Mouse (Mus musculus): ENCODE data around the gene Etfb.
"Not testable (repeated sequence)": the region's sequence is repeated elsewhere in the genome, so short reads cannot be mapped to it uniquely, and the experiment has no call there.

Gene Etfb

DNA sequence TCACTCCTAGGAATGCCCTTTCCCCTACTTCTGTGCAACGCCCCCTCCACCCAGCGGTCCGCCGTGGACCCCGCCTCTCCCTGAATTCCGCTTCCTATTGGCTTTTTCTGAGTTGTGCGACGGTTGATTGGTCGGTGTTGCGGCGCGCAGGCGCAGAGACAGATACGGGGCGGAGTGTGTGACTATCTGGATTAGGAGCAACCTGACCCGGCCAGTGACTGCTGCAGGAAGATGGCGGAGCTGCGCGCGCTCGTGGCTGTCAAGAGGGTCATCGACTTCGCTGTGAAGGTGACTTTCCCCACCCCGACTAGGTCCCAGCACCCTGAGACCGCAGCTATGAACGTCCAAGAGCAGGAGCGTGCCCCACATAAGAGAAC, at the start of gene Etfb, which contains the start of gene Gm45233:
TSS of gene Etfb (plus strand) at position 167 of the 377 bp plus-strand sequence.
TSS of gene Gm45233 (plus strand) at position 212 of the 377 bp plus-strand sequence.
- DNase-seq (ENCODE audit: low read depth): peak; percentile 92

DNA sequence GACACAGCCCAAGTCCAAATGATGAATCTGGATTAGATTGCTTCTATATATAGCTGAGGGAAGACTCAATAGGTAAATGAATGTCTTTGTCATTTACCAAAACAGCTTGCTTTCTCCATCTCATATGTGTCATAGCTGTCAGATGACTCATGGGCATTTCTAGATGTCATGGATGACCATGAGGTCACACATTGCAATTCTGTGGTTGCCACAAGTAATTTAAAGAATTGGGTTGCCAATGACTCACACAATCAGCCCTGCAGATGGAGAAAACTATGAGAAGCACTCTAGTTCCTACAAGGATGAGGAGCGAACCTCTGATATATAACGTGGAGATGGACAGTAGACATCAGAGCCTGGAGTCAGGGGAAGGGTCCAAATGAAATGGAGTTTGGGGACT, 44.4 kb upstream of the Etfb start:
- no peak for DNase-seq (ENCODE audit: low read depth)

DNA sequence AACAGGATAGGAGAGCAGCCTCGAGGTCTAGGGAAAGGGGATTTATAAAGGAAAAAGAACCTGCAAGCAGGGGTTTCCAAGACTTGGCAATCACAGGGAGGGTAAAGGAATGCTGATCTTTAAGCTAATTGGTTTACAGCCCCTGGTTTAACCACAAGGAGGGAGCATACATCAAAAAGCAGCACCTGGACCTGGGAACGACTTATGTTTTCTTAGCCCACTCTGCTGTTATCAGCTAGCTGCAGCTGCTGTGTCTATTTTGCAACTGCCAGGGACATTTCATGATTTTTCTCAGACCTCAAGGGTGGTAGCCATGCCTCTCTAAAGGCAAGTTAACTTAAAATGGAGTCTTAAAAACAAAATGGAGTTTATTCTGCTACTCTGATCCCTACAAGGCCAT, 41.2 kb upstream of the Etfb start:
- DNase-seq (ENCODE audit: low read depth): no peak

DNA sequence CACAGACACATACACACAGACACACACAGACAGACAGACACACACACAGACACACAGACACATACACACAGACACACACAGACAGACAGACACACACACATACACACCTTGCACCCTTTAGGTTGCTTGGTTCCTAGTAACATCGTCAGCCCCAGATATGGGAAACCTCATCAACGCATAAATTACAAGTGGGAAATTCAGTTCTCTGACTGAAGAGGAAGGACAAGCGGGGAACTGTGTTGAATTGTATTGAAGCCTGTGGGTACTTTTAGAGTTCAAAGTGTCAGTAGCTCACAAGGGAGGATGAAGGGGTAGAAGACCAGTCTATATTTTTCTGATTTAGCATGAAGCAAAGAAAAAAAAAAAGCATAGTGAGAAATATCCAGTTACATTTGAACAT, 36.3 kb upstream of the Etfb start:
- no peak for DNase-seq (ENCODE audit: low read depth)

DNA sequence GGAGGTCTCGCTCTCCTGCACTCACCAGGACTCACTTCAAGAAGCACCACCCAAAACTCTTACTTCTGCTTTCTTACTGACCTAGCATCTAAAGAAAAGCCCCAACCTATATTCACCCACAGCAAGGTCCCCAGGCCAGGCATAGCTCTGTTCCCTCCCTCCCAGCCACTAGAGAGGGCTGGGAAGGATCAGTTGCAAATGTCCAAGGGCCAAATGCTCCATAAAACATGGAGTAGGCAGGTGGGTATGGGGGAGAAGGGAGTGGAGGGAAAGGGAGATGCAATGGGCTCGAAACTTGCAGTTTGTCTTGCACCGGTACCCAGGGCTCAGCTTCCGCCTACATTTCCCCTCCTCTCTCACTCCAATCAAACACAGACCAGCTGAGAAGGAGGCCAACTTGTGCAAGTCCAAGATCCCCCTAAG, 35.7 kb upstream of the Etfb start, which contains the start of gene Siglecg:
TSS of gene Siglecg (plus strand) at position 74 of the 423 bp plus-strand sequence.
- no peak for DNase-seq (ENCODE audit: low read depth)

GRCm38 (mm10) chr7:43409084-43409483, 34.8 kb upstream of the Etfb start:
- DNase-seq (ENCODE audit: low read depth): no peak

DNA sequence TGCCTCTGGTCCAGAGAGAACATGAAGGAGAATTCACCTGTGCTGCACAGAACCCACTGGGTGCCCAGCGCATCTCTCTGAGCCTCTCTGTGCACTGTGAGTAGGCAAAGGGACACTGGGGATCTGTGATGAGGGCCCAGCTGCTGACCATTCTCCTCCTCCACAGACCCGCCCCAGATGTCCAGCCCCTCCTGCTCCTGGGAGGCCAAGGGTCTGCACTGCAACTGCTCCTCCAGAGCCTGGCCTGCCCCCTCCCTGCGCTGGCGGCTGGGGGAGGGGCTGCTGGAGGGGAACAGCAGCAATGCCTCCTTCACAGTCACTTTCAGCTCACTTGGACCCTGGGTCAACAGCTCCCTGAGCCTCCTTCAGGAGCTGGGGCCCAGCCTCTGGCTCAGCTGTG, 32.2 kb upstream of the Etfb start:
- DNase-seq (ENCODE audit: low read depth): not testable (repeated sequence)

DNA sequence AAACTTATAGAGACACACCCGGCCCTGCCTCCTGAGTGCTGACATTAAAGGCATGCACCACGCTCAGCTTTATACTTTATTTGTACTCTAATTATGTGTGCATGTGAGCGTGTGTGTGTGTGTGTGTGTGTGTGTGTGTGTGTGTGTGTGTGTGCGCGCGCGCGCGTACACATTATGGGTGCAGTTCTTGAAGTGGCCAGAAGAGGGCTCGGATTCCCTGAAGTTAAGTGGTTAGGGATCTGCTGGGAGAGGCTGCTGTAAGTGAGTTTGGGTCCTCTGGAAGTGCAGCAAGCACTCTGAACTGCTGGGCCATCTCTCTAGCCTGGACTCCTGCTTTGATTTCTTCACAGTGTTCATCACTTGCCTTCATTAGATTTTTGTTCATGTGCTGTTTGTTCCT, 26.6 kb upstream of the Etfb start:
- no peak for DNase-seq (ENCODE audit: low read depth)

DNA sequence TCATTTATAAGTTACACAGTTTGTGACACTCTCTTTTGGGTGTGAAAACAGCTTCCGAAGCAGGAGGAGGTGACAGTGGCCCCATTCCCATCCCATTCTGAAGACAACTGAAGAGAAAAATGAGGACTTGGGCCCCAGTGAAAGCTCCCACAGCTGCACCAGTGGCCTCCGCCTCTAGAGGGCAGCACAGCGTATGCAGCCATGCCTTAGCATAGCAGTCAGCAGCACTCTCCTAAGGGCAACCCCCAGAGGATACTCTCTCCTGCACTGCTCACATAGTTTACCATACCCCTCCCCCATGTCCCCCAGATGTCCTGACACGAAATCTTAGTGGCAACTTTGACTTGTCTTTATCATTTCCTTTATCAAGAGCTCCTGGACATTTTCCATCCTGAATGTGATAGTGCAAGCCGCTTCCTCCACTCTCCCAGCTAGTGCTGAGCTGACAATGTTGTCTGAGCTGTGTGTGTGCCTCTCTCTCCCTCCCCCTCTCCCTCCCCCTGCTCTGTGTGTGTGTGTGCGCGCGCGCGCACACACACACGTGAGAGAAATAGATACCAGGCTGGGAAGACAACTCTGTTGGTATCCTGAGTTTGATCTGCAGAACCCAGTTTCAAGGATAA, 20.8 kb upstream of the Etfb start:
- peak; percentile 88 for DNase-seq (ENCODE audit: low read depth)

GRCm38 (mm10) chr7:43423991-43424625, 19.8 kb upstream of the Etfb start:
- peak; percentile 26 for DNase-seq (ENCODE audit: low read depth)

- no peak for DNase-seq (ENCODE audit: low read depth)
Observed at GRCm38 (mm10) chr7:43427406-43427805, 16.5 kb upstream of the Etfb start, which contains the start of gene Lim2. Lim2 (plus strand) TSS chr7:43427670.

DNA sequence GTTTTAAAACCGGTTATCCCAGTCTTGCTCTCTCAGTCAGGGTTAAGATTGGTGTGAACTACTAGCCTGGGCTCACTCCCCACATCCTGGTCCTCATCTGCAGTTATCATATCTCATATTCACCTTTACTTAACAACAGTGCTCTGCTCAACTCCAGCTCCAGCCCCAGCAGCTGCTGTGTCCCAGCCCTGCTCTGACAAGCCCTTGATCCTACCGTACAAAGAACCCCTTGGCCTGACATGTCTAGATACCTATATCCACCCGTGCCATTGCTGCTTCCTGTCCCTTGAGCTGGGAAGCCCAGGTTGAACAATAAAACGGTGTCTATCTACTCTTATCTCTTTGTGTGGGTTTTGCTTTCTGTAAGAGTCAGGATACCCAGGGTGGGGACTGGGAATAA, 14.4 kb upstream of the Etfb start:
- DNase-seq (ENCODE audit: low read depth): no peak

DNA sequence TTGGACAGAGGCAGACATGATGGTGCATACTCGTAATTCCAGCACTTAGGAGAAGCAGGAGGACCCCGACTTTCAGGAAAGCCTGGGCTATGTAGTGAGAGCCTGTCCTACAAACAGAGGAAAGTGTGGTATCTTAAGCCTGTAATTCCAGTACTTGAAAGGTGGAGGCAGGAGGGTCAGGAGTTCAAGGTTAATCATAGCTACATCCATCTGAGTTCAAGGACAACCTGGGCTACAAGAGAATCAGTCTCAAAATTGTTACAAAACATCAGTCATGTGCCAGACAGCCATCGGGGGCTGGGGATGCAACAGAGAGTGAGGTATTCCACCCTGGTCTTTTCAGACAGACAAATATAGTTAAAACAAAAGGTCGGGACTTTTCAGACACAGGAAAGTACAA, 11.0 kb upstream of the Etfb start:
- no peak for DNase-seq (ENCODE audit: low read depth)

DNA sequence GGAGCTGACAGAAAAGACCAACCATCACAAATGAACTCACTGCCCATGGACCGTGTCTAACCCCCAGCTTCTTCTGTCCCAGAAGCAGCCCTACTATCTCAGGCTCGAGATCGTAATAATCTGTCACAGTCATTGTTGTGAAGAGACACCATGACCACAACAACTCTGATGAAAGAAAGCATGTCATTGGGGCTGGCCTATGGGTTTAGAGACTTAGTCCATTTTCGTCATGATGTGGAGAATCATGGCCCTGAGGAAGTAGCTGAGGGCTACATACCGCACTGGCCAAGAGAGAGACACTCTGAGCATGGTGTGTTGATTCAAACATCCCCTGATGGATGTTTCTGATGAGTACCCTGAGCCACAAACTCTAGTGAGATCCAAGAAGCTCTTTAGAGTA, 9.2 kb upstream of the Etfb start:
- DNase-seq (ENCODE audit: low read depth): no peak

- DNase-seq (ENCODE audit: low read depth): no peak
Observed at GRCm38 (mm10) chr7:43436341-43437255, 7.3 kb upstream of the Etfb start, which contains the start of gene Nkg7. Nkg7 (plus strand) TSS chr7:43437073.

DNA sequence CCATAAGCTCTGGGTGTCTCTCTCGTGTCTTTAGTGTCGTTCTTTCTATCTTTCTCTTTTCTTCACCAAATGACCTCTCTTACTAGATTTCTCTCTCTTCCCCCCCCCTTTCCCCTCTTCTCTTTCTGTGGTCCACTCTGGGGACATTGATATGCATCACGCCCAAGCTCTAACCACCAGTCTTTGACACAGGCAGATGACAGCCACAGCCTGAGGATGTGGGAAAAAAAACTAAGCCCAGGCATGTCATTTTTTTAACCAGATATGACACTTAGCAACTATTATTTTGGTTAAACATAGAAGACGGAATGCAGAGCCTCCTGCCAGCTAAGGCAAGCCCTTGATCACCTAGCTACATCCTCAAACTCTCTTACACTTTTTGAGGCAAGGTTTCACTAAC, 5.3 kb upstream of the Etfb start:
- no peak for DNase-seq (ENCODE audit: low read depth)

DNA sequence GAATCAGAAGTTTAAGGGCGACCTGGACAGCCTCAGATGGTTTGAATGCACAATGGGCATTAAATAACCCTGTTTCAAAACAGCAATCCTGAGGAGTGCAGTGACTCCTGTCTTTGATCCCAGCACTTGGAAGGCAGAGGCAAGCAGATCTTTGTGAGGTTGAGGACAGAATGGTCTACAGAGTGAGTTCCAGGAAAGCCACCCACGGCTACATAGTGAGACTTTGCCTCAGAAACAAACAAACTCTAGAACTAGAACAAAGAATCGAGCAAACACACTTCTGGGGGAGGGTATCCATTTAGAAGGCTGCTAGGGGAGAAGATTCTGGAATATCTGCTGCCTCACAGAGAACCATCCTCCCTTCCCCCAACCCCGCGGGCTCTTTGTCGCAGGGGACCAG, 3.4 kb upstream of the Etfb start, which contains the start of gene Cldnd2:
TSS of gene Cldnd2 (plus strand) at position 301 of the 400 bp plus-strand sequence.
- DNase-seq (ENCODE audit: low read depth): no peak

DNA sequence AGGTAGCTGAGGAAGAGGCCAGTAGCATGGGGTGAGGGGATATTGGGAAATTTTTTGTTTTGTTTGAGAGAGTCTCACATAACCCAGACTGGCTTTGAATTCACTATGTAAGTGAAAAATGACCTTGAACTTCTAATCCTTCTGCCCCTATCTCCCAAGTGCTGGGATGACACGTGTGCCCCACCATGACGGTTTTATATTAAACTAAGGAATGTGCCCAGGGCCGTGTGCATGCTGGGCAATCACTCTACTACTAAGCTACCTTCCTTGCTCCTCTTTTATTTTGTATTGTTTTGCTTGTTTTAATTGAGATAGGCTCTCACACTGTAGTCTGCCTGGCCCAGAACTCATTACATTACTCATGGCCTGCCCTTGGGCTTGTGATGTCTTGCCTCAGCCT, 2.8 kb upstream of the Etfb start:
- DNase-seq (ENCODE audit: low read depth): no peak

DNA sequence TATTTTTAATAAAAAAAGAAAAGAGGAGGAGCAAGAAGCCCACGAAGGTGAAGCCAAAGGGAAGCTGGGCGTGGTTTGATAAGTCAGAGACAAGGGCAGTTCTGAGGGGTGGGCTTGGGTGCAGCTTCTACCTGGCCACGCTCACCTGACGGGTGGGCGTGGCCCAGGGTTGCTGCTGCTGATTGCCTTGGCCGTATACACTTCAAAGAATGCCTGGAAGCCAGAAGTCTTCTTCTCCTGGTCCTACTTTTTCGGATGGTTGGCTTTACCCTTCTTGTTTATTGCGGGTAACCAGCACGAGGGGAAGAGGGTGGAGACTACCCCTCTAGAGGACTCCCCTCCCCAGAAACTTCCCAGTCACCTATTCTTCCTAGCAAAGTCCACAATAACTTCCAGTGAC, 1.2 kb upstream of the Etfb start:
- DNase-seq (ENCODE audit: low read depth): no peak

- peak; percentile 80 for DNase-seq (ENCODE audit: low read depth)
Observed at GRCm38 (mm10) chr7:43443126-43443916, 562 bp upstream of the Etfb start.

DNA sequence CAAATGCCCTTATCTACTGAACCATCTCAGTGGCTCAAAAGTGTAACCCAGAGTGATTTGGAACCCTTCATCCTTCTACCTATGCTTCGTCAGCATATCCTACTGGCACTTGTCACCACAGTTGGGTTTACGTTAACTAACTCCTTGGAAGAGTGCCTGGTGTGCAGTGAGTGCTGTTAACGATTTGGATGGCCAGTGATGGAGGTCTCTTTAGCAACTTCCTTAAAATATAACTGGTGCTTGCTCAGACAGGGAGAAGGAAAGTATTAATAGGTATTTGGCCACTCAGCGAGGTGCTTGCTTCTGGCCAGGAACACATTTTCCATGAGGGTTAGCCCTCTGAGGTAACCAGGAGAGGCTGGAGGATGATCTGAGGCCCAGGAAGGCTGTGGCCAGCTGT, 3.9 kb downstream of the Etfb start:
- DNase-seq (ENCODE audit: low read depth): no peak

GRCm38 (mm10) chr7:43448246-43448645, 4.4 kb downstream of the Etfb start:
- no peak for DNase-seq (ENCODE audit: low read depth)
